Mouse (Mus musculus) frontal cortex, postnatal 14 days (tissue): ENCODE results near the gene Grid1.

Source experiments
- DNase-seq, 2 experiments: peaks; one replicate each; pipeline ENCODE4 v3.0.0; 2022; ENCODE audit warnings: low spot score in 2 of 2

Gene Grid1

GRCm38 (mm10) chr14:35112327-35113275 lies 292.7 kb downstream of the Grid1 start:
- no peak for DNase-seq

GRCm38 (mm10) chr14:35113276-35113645 lies 293.4 kb downstream of the Grid1 start:
- no peak for DNase-seq

GRCm38 (mm10) chr14:35115913-35116312 lies 296.0 kb downstream of the Grid1 start:
- DNase-seq, result no peak

DNA sequence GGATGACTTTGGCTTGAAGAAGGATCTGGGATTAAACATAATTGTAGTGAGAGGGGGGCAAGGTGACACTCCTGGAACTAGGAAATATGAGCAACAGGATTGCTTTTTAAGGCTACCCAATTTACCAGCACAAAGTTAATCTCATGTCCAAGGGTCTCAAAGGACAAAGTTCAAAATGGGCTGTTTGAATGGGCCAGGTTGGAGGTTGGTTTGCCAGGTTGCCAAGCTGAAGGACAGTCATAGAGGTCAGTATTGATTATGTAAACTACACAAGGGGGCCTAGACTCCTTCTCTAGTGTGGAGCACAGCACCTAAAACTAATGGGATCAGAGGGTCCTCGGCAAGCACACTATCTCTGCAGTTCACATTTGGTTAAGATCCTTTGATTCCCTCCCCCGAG lies 300.2 kb downstream of the Grid1 start:
- DNase-seq, result no peak

DNA sequence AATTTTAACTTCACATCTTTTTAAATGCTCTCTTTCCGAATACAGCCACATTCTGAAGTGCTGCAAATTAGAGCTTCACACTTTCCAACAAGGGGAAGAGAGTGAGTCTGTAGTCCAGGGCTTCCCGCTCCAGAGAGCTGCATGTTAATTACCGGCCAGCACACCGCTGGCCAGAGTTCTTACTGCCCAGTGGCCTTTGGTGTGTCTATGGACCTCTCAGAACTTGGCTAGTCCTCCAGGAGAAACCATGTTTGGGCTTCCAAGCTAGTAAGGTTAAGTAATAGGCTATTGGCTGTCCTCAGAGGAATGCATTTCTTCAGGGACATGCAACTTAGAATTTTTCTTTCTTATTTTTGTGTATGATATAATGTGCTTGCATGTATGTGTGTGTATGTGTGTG lies 301.0 kb downstream of the Grid1 start:
- DNase-seq, result no peak

DNA sequence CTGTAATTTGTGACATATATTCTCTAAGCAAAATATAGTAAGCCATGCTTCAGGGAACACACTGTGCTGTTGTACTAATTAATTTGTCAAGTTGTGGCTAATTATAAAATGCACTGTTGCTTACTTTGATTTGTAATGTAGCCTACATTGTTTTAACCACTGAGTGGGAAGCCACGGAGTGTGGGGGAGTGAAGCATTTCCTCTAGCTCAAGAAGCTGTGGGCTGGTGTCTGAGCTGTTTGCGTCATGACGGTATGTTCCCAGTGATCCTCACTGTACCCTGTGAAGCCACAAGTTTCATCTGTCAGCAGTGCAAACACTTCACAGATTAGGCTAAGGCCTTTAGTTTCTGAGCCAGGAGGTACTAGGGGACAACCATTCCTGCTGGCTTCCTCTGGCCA lies 302.2 kb downstream of the Grid1 start:
- no peak for DNase-seq

- DNase-seq, result no peak
These were observed 303.5 kb downstream of the Grid1 start for GRCm38 (mm10) chr14:35123260-35123875.

DNA sequence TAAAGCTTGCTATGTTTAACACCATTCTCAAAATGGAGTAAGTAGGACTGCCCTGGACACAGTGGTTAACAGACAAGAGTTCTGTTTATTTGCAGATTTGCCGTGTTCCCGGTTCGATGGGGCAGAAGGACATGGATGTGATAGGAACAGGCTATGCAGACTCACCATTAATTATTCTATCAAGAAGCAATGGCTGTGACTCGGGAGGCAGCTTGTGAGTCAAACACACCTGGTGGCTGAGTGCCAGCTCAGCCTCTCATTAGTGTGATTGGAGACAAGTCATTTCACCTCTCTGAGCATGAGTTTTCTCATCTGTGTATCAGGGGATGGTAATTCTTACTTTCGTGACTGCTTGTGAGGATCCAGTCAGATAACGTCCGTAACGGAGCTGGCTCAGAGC lies 307.7 kb downstream of the Grid1 start:
- no peak for DNase-seq

- DNase-seq, result no peak
These were observed 315.1 kb downstream of the Grid1 start for GRCm38 (mm10) chr14:35135056-35135455.

DNA sequence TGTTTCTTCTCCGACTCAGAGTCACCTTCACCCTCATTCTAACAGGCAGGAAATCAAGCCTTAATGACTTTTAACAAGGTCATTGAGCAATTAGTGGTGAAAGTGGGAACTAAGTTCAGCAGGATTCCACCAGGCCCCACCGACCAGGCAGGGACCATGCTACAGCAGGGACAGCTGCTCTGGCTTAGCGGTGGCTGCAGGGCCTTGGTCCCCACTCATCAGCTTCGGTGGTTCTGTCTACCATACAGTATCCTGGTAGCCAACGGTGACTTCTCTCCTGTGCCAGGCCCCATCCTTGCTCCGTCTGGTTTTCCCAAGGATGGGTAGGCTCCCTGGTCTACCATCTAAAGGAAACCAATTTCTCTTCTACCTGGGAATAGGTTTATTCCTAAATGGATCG lies 318.2 kb downstream of the Grid1 start:
- DNase-seq, result no peak

GRCm38 (mm10) chr14:35139824-35140223 lies 319.9 kb downstream of the Grid1 start:
- DNase-seq, result no peak

GRCm38 (mm10) chr14:35152450-35152849 lies 332.5 kb downstream of the Grid1 start:
- no peak for DNase-seq

DNA sequence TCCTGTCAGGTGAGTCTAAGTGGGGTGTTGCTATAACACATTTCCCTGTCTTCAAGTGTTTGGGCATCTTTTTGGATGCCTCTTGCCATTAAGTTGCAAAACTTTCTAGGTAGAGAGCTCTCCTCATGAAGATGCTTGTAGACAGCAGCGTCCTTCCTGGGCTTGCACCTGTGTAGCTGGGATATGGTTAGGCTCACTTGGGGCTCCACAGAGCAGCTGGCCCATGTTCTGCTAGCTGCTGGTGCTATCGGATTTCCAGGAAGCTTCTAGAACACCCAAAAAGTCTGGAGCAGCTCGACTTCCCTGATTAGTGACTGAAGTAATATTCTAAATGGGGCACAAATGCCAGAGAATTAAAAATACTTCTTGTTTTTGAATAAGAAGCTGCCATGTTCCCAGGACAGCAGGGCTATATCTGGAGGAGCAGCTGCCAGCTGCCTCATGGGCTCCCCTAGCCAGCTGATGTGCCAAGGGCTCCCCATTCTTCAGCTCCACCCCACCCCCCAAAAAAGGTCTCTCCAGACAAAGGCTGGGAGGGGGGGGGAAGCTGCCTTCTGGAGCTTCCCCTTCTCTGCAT lies 333.9 kb downstream of the Grid1 start:
- DNase-seq, result no peak

GRCm38 (mm10) chr14:35154364-35154763 lies 334.5 kb downstream of the Grid1 start:
- DNase-seq, result no peak

DNA sequence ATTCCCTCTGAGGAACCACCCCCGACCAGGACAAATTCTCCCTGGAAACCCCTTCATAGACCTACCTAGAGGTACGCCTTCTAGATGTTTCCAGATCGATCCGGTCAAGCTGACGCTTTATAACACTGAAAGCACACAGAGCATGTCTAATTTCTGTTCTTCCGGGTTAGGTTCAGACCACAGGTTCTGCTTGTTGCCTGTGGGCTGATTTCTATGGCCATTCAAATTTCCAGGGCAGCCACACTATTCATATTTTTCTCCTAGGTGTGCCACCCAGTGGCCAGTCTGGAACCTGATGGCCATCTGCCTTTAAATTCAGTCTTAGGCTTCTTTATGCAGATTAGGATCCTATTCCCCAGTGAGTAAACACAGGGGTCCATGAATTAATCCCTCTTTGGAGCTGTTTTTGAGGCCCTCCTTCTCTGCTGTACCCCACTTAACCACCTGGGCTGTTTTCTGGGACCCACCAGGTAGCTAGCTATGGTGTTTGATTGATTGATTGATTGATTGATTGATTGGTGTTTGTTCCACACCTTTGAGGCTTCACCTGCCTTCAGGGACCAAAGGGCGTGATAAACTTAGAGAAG lies 337.3 kb downstream of the Grid1 start:
- DNase-seq, result no peak

DNA sequence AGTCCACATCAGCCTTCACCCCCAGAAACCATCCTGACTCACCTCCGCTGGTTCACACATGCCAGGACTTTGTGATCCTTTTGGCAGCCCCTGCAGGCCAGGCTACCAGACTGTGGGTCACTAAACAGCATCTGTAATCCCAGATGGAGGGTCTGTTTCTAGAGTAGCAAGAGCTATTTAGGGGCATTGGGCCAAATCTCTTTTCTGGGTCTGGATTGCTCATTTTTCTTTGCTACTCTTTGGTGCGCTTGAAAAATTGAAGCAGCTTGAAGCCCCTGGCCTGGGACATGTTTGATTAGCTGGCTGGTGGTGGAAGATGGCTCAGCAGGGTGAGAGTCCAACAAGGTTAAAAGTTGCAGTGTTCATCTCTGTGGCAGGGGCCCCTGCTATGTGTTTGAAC lies 339.4 kb downstream of the Grid1 start:
- no peak for DNase-seq

DNA sequence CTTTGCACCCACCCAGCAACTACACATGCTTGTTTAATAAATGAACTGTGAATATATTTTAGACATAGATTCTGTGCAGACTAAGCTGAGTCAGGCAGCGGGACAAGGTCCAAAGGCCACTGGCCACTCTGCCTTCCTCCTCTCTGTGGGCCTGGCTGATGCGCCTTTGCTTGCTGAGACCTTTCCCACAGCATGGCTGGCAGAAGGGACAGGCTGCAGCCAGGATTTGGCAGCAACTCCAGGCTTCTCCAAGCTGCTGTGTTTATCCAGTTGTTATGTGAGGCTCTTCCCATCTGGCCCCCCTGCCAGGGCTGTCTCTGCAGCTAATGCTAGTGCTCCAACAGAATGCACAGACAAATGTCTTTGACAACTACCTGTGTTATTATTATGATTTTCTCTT lies 347.5 kb downstream of the Grid1 start:
- no peak for DNase-seq

DNA sequence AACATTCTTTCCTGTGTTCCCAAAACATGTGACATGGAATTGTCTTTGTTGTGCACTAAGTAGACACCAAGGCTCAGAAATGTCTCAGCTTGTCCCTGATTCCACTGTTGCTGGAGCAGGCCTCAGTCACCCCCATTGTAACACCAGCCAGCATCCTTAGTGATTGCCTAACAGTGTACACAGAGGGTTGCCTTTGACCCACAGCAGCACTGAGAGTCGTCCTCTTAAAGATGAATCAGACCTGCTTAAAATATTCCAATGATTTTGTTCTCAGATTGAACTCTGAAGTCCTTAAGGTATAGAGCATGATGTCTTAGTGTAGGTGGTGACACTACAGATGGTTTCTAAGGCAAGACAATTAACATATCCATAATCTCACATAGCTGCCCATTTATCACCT lies 354.0 kb downstream of the Grid1 start:
- DNase-seq, result no peak

DNA sequence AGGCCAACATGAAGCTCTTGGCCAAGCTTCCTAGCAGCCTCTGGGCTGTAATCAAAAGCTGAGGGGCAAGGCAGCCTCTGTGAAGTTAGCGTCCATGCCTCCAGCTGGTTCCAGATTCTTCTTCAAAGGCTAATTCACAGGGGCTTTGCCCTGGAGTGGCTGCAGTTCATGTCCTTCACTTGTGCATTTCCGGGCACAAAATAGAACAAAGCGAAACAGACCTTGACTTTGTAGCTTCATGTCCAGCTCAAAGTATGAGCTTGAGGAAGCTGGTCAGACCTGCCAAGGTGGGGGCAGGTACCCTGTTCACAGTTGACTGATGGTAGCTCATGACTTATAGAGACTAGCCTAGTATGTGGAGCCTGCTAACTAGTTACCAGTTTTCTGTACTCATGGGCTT lies 356.1 kb downstream of the Grid1 start:
- no peak for DNase-seq

DNA sequence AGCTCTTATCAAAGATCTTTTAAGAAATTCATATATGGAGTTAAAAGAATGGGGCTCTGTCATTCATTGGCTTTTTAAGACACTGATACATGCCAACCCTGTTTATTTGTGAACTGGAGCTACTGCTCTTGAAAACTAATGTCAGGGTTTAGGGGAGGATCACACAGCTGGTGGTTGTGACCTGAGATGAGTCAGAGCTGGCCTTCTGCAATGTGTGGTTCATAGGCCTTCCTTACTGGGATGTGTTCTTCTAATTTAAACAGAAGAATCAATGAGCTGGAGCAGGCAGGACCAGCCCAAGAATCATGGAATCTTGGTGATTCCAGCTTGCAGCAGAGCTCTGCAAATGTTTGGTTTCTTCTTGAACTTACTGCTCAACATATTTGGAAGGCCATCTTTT lies 359.2 kb downstream of the Grid1 start:
- no peak for DNase-seq

- no peak for DNase-seq
These were observed 365.5 kb downstream of the Grid1 start for GRCm38 (mm10) chr14:35185399-35185798.

DNA sequence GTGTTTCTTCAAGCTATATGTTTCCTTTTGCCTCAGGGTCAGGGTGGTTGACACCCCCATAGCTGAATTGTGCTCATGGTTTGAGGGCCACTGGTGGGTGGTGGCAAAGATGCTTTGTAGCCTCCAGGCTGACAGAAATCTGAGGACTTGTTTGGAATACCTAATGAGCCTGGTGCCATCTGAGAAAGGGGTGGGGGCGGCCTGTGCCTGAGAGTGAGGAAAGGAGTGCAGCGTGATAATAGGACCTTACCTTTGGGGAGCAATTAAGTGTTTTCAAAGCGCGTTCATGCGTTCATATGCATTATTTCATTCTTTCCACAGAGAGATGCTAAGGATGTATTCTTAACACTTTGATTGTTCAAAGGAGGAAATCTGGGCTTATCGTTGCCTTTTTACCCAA lies 372.3 kb downstream of the Grid1 start:
- no peak for DNase-seq

DNA sequence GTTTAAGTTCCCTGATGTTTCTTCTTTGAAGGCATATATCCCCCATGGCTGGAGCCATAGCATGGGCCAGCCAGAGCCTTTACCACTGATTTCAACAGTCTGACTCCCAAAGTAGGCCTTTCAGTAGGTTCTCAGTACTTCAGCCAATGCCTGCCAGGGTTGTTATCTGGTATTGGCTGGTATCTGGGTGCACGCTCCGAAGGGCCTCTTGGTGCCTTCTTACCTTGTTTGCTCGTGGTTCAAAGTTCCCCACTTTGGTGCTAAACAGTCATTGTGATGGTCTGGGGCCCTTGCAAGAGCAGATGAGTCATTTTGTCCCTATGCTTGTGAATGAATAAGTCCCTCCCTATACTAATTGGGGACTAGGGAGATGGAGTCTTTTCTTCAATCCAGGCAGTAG lies 377.5 kb downstream of the Grid1 start:
- DNase-seq, result no peak
